Mouse (Mus musculus) c-Kit-negative CD71-positive TER-119-positive erythroid progenitor cells, embryonic 14.5 days (primary cell): ENCODE data around the gene Gpld1.

Experiments used
- DNase-seq: peaks from one replicate; pipeline ENCODE4 v3.0.0-alpha.2; 2013; ENCODE audit warnings: low read depth, low spot score

Gene Gpld1

GRCm38 (mm10) chr13:24942512-24943282 is at the start of gene Gpld1:
Gpld1 (plus strand) TSS chr13:24943152.
- DNase-seq: no peak

GRCm38 (mm10) chr13:24893880-24894279 is 49.1 kb upstream of the Gpld1 start:
- no peak for DNase-seq

DNA sequence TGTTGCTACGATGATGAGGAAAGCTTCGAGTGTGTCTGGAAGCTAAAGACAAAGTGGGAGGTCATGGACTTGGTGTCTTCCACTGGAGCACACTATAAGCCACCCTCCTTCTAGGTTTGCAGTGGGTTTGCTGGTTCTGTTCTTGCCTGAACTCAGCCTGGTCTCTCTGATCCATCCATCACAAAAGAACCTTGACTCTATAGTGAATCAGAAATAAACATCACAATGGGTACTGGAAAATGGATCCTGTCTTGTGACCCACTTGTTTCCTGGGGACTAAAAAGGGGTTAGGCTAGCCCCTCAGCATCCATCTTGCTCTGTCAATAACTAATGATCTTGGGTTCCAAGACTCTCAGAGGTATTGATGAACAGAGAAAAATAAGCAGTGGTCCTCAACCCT is 41.0 kb upstream of the Gpld1 start:
- DNase-seq: no peak

DNA sequence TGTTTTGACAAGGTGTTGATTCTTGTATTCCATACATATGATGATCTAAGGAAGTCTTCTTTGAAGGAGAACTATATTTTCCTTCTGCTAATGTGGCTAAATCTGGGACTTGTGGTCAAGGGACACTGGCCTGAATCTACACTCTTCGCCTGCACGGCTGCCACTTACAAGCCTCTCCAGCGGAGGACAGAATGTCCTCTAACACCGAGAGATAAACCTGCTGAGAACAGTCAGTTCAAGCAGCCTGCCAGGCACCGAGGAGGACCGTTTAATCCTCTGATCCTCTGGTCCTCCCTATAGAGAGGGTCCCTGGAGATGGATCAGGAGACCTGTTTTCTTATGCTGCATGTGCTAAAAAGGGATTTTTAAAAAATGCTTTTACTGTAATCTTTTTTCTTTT is 39.5 kb upstream of the Gpld1 start:
- DNase-seq: no peak

GRCm38 (mm10) chr13:24905422-24905821 is 37.5 kb upstream of the Gpld1 start:
- DNase-seq: no peak

DNA sequence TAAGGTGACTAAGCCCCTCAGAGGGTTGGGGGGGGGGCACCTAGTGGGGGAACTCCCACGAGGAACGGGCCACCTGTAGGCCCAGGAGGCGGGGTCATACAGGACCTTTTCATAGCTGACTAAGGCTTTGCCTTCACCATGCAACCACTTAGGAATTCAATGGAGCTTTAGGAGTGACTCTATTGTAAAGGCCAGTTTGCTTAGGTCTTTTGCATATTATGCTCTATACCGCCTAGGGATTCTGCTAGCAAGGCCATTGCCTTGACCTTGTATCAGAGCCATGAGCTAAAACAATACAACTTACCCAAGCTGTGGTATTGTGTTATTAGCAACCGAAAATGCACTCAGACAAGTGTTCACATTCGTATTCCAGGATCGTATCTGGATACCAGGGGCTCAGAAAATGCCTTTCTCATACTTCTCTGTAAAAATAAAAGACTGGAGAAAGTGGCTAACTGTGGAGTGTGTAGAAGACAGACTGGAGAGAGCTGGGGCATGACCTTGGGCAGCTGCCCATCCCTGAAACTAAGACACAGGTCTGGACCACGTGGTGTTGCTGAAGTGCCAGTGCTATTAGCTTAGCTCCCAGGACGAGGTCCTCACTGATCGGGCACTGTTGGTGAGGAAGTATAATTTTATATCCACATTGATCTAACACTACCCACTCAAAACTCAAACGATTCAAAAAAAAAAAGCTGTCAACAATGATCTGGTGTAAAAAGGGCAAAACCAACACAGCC is 36.0 kb upstream of the Gpld1 start:
- no peak for DNase-seq

GRCm38 (mm10) chr13:24909112-24909511 is 33.8 kb upstream of the Gpld1 start:
- DNase-seq: no peak

GRCm38 (mm10) chr13:24913576-24913975 is 29.4 kb upstream of the Gpld1 start:
- no peak for DNase-seq

DNA sequence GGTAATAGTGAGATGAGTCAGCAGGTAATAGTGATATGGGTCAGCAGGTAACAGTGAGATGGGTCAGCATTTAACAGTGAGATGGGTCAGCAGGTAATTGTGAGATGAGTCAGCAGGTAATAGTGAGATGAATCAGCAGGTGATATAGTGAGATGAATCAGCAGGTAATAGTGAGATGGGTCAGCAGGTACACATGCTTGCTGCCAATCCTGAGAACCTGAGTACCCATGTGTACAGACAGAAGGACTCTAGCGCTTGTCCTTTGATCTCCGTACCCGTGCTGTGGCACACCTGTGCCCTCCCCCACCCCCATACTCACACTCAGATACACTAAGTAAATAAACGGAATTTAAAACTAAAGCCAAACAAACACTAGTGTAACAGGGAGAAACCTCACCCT is 28.0 kb upstream of the Gpld1 start:
- no peak for DNase-seq

- DNase-seq: no peak
Measured at GRCm38 (mm10) chr13:24915831-24916230, 27.1 kb upstream of the Gpld1 start.

DNA sequence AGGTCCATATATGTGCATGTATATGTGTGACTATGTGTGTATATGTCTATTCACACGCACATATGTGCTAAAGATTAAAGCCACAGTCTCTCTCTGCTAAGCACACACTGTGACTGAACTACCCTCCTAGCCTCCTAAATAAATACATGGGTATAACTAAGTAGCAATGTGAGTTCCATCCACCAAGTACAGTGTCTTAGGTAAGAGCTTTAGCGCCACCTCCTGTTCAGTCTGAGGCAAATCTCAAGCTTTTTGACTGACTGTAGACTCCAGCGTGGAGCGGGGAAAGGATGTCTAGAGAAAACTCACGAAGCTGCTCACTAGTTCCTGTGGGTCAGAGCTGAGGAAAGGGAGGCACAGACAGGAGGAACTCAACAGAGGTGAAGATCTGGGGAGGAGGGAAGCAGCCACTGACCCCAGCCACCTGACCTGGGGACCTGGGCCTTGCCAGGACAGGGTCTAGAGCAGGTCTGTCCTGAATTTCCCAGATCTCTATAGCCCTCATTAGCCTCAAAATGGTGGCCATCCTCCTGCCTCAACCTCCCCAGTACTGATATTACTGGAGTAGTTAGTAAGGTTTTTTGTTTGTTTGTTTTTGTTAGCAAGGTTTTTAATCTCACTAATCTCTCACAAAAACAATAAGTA is 22.5 kb upstream of the Gpld1 start:
- no peak for DNase-seq

DNA sequence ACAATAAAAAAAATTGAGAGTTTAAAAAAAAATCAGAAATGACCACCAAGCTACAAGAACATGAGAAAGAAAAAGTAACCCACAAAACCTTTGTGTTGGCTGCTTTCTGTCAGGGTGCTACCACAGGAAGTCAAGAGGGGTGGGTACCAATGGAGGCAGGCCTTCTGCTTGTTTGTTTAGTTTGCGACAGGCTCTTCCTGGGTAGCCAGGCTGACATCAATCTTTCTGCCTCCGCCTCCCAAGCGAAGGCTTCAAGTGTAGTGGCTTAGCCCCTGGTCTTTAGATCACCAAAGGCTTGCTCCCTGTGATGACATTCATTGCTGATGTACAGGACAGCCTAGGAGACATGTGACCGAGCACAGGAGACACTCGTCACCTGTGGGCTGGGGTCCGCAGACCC is 21.7 kb upstream of the Gpld1 start:
- DNase-seq: no peak

DNA sequence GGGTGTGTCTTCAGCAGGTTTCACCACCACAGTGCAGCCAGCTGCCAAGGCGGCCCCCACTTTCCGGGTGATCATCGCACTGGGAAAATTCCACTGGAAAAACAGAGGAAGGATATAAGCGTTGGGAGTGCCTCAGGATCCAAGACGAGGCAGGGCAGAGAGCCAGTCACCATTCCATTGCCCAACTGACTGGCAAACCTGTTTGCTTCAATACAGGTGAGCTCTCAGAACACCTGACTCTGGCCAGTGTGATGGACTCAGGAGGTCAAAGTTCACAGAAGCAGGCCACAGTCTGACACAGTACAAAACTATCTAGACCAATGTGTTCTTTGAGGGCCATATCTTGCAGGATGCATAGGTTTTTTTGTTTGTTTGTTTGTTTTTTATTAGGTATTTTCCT is 19.0 kb upstream of the Gpld1 start:
- no peak for DNase-seq

- DNase-seq: no peak
Measured at GRCm38 (mm10) chr13:24930591-24930990, 12.4 kb upstream of the Gpld1 start.

DNA sequence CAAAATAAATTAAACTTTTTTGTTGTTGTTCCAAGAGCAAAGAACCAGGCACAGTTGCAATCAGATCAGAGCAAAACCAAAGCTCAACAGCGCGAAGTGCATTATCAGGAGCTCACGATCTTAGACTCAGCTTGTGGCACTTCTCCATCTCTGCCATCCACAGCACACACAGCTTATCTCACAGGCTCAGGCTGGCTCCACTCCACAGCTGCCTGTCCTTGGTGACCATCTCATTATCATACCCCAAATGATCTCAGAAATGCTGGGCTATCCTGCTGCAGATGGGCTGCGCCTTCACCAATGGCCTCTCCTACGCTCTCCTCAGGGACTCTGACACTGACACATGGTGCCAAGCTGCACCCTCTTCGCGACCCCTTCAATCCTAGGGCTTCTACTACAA is 9.8 kb upstream of the Gpld1 start:
- DNase-seq: no peak

DNA sequence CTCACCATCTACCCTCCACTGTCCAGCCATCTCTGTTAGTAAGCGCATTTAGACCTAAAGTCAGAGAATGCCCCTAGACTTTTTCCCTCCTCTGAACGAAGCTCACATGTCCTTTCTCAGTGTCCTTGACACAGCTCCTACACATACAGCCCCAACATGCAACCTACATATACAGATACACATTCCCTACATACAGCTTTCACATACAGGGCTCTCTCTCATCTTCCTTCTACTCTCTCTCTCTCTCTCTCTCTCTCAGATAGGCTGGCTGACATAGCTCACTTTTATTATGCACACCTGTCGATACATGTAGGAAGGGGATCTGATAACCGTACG is 6.2 kb upstream of the Gpld1 start:
- no peak for DNase-seq

DNA sequence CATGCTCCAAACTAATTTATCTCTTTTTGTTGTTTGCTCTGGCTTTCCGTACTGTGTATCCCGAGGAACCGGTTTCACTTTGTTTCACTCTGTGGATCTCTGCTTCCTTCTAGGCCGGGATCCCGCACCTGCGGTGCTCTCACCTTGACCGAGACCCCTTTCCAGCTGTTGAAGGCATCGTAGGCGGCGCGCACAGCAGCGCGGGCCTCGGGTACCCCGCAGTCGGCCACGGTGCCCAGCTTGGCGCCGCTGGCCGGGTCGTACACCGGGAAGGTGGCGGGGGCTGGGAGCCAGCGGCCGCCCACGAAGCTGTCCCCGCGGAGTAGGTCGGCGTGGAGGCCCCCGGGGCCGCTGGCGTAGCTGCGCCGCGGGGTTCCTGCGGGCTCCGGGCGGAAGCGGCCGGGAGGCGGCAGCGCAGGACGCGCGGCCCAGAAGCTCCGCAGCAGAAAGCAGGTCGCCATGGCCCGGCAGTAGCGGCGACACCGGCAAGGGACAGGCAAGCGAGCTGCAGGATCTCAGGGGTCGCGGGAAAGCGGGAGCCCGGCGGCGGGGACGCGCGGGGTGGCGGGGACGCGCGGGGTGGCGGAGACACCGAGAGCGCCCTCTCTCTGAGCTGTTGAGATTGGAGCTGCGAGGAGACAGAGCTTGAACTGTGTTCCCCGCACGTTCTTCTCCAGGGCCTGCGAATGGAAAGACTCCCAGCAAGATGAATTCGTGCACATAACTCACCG is 5.7 kb upstream of the Gpld1 start, which contains the start of gene Aldh5a1:
Gene Aldh5a1 (minus strand): TSS at position 554 of the 731 bp plus-strand sequence.
- no peak for DNase-seq

DNA sequence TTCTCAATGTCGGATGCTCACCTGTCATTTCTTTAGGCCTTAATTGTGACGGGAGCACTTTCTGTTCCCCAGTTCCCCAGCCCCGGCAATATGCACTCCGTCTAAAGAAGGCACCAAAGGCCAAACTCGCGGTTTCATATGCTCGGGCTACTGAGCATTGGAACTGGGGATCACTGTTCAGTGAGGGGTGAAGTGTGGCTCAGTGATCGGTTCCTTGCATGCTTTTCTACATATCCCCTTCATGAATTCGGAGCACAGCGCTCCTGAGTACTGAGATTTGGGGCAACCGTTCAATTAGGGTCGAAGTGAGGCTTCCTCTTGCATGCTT is 5.1 kb upstream of the Gpld1 start:
- no peak for DNase-seq

- DNase-seq: peak; percentile 9
Measured at GRCm38 (mm10) chr13:24938683-24939082, 4.3 kb upstream of the Gpld1 start.

DNA sequence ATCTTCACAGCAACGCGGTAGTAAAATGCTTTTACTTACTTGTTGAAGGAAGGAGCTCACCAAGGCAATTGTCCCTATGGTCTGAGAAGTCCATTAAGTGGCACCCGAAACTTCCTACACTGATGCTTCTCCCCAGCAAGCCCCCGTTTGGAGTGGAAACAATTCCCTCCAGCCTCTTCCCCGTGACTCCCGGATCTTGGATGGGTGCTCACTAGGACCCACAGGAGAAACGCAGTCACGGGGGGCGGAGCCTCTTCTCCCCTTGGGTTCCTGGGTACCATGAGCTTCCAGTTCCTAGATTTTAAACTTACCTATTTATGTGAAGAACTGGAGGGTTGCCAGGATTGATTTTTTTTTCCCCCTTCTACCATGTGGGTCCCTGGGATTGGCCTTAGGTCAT is 3.5 kb upstream of the Gpld1 start:
- DNase-seq: no peak

GRCm38 (mm10) chr13:24943303-24943702 is 351 bp downstream of the Gpld1 start:
- no peak for DNase-seq

DNA sequence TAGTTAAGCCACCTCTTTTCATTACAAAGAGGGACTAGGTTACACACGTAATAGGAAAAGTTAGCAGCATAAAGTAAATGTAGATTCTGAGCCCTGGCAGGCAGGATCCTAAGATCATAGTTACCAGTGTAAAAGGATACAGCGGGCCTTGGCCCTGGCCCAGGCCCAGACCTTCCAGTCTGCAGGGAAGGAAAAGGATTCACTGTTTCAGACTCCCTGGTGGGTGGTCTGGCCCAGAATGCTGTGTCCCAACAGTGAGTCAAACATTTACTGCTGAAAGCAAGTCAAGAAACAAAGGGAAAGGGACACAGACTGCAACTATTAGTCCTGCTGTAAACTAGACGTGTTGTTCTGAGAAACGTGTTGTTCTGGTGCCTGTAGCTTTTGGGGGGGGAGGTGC is 2.6 kb downstream of the Gpld1 start:
- no peak for DNase-seq
